Mouse (Mus musculus): ENCODE results near the gene Leng9.

The Leng9 gene

GRCm38 (mm10) chr7:4126992-4127785, 23.0 kb downstream of the Leng9 start:
- intact Hi-C loops (cut with DNase I) = no loop called here

- intact Hi-C loops (cut with DNase I) = no loop called here
Measured at GRCm38 (mm10) chr7:4125306-4125705, 24.9 kb downstream of the Leng9 start.

GRCm38 (mm10) chr7:4124856-4125255, 25.3 kb downstream of the Leng9 start:
- intact Hi-C loops (cut with DNase I) = no loop called here

- intact Hi-C loops (cut with DNase I) = no loop called here
Measured at GRCm38 (mm10) chr7:4124315-4124759, 25.8 kb downstream of the Leng9 start.

GRCm38 (mm10) chr7:4123732-4124131, 26.4 kb downstream of the Leng9 start:
- intact Hi-C loops (cut with DNase I) = no loop called here

GRCm38 (mm10) chr7:4122783-4123182, 27.4 kb downstream of the Leng9 start:
- intact Hi-C loops (cut with DNase I) = no loop called here

GRCm38 (mm10) chr7:4122076-4122768, 28.0 kb downstream of the Leng9 start:
- intact Hi-C loops (cut with DNase I) = no loop called here

GRCm38 (mm10) chr7:4119976-4120921, 29.9 kb downstream of the Leng9 start:
- intact Hi-C loops (cut with DNase I) = no loop called here

GRCm38 (mm10) chr7:4119344-4119902, 30.8 kb downstream of the Leng9 start, which contains the start of gene Ttyh1:
TSS of gene Ttyh1 (plus strand) at chr7:4119408.
- intact Hi-C loops (cut with DNase I) = no loop called here

- intact Hi-C loops (cut with DNase I) = no loop called here
Measured at GRCm38 (mm10) chr7:4117050-4117814, 32.9 kb downstream of the Leng9 start.

- intact Hi-C loops (cut with DNase I) = no loop called here
Measured at GRCm38 (mm10) chr7:4111766-4112165, 38.4 kb downstream of the Leng9 start.

GRCm38 (mm10) chr7:4103411-4103810, 46.8 kb downstream of the Leng9 start:
- intact Hi-C loops (cut with DNase I) = loop anchor here (1.0 kb wide), 1 partner anchor 42 kb away; no protein-coding TSS in a partner anchor

- intact Hi-C loops (cut with DNase I) = no loop called here
Measured at GRCm38 (mm10) chr7:4101144-4101543, 49.0 kb downstream of the Leng9 start.

- intact Hi-C loops (cut with DNase I) = no loop called here
Measured at GRCm38 (mm10) chr7:4098832-4099231, 51.3 kb downstream of the Leng9 start.

GRCm38 (mm10) chr7:4098301-4098700, 51.9 kb downstream of the Leng9 start:
- intact Hi-C loops (cut with DNase I) = no loop called here

Measured in adrenal gland (tissue).